Mouse (Mus musculus) cerebellum, adult 2 months (tissue): ENCODE results near the gene Per3. TPM values are rescaled to one million over a fixed set of nuclear protein-coding genes. Genes with fewer than 3 reads are reported as not detected.

Source experiments
- DNase-seq, 2 experiments: peaks; one replicate each; pipeline ENCODE4 v3.0.0; 2021
- H3K27ac ChIP-seq: fragments of 200-500 bp; 2 replicates; pipeline ENCODE4 v1.5.1; 2012; ENCODE audit warnings: low read length, control low read depth, inconsistent platforms; ENCODE audit not compliant: insufficient read depth
- H3K27me3 ChIP-seq: fragments of 200-500 bp; 2 replicates; pipeline ENCODE4 v1.6.1; 2012; ENCODE audit warnings: inconsistent platforms, mild to moderate bottlenecking, low read length, moderate library complexity; ENCODE audit not compliant: control insufficient read depth, insufficient read depth
- H3K4me1 ChIP-seq: fragments of 200-500 bp; 2 replicates; pipeline ENCODE4 v1.6.1; 2011; ENCODE audit warnings: low read length; ENCODE audit not compliant: control insufficient read depth, insufficient read depth
- H3K4me3 ChIP-seq: fragments of 200-500 bp; replicated peaks from 2 replicates; pipeline ENCODE3; 2011; ENCODE audit warnings: mild to moderate bottlenecking, low read depth, low read length, control low read depth; ENCODE audit not compliant: insufficient read depth
- CTCF ChIP-seq: fragments of 200-500 bp; IDR thresholded peaks from 2 replicates; pipeline ENCODE4 v1.5.1; 2011; ENCODE audit warnings: low read depth, mild to moderate bottlenecking, control low read depth, low read length, moderate library complexity, borderline replicate concordance; ENCODE audit not compliant: insufficient read depth
- POLR2A ChIP-seq: fragments of 200-500 bp; IDR thresholded peaks from 2 replicates; pipeline ENCODE4 v1.6.1; 2011; ENCODE audit warnings: low read length, control low read depth, borderline replicate concordance; ENCODE audit not compliant: insufficient read depth
- WGBS: fragments of 180-500 bp; shearing (Covaris S2); methylation state at CpG from one replicate; pipeline ENCODE4 v1.1.7; 2018; 5-methylcytosine and 5-hydroxymethylcytosine counted together
- polyA plus RNA-seq: library from polyadenylated mRNA; depleted of rRNA; stranded (reverse); fragments of >200 nt; gene quantifications from 2 replicates; pipeline ENCODE4 v1.2.3, GENCODE M21; 2012

Gene Per3
- polyA plus RNA-seq, 1 experiment, result 40.0 TPM

DNA sequence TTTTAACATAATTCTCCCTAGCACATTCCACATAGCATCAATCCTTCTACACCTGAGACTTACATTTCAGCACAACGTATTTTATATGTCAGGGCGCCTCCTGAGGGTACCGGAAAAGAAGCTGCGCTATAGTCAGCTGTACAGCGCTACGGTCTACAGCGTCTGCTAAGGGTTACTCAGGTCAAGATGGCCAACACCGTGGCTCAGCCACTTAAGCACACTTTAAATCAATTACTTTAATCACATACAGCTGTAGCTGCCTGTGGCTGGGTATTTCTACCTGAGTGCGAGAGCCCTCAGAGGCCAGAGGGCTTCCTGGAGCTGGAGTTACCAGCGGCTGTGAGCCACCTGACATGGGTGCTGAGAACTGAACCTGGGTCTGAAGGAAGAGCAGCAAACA lies 28.5 kb downstream of the Per3 start:
- no peaks in the 10 kb centered on the region for H3K27me3 ChIP-seq
- H3K4me3 ChIP-seq, result no peak overlapping the region
- no peak for DNase-seq
- no peak overlapping the region for H3K27ac ChIP-seq
- H3K4me1 ChIP-seq, result no peaks in the 10 kb centered on the region
- WGBS, result 94% methylated on average over 10 of the region's 10 CpGs
- TF ChIP-seq CTCF, result no peak
- TF ChIP-seq POLR2A, result no peak

DNA sequence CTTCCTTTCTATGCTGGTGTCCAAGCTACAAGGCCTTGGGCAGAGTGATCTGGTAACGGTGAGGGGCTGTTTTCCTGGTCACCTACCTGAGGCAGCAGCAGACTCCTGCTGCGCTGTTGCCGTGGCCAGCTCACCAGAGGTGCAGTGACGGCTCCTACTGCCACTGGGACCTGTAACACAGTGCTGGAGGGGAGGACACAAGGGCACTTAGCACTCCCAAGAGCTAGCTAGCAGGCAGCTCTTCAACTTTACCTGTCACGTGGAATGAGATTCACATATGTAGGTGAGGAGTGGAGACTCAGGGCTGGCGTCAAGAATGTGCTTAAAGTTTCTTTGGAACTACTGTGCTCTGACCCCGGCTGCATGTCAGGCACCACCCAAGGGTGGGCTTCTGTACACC lies 34.1 kb downstream of the Per3 start:
- 87% methylated on average over 7 of the region's 7 CpGs for WGBS
- no peak for DNase-seq
- Histone ChIP-seq H3K27me3 (no peaks in the 10 kb centered on the region), H3K4me3 (no peak overlapping the region), H3K4me1 (no peaks in the 10 kb centered on the region), H3K27ac (no peak overlapping the region)
- no peak for TF ChIP-seq CTCF
- no peak for TF ChIP-seq POLR2A

DNA sequence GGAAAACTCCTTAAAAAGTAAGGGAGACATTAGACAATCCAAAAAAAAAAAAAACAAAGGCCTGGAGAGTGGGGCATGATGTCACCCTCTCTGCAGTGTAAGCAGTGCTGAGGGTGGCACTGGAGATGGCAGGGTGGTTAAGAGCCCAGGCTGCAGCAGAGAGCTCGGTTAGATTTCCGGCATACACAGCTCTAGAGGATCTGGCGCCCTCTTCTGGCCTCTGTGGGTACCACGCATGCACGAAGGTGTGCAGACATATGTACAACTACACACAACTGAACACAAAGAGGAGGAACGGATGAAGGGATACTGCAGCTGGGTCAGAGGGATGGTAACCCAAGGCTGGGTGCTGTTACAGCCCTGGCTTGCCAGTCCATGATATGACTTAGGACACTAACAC lies 37.5 kb downstream of the Per3 start:
- no peaks in the 10 kb centered on the region for H3K27me3 ChIP-seq
- H3K4me1 ChIP-seq, result no peaks in the 10 kb centered on the region
- TF ChIP-seq POLR2A (no peak), CTCF (peak; percentile 34; the same call in 1 of the 2 replicates)
- 53% methylated on average over 6 of the region's 6 CpGs for WGBS
- H3K27ac ChIP-seq, result no peak overlapping the region
- no peak overlapping the region for H3K4me3 ChIP-seq
- no peak for DNase-seq

DNA sequence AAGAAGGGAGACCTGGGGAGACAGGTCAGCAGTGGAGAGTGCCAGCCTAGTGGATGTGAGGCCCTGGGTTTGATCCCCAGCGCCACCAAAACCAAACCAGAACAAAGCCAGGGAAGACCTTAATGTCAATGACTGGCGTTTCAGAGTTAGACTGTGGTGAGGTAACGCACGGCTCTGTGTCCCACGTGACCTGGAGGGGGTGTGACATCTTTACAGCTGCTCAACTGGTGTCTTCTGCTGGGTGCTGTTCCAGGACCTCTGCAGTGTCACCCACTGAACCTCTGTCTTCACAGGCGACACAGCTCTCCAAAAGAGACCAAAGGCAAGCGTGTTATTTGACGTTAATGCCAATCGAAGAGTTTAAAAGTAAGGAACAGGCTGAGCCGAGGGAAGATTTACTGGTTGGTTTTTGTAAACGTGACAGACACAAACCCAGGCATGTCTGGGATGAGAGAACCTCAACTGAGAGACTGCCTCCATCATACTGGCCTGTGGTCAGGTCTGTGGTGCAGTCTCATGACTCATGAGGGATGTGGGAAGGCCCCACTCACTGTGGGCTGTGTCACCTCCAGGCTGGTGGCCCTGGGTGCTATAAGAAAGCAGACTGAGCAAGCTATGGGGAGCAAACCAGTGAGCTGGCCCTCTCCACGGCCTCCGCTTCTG lies 38.7 kb downstream of the Per3 start:
- no peaks in the 10 kb centered on the region for H3K27me3 ChIP-seq
- no peak overlapping the region for H3K27ac ChIP-seq
- WGBS, result 92% methylated on average over 13 of the region's 13 CpGs
- no peak overlapping the region for H3K4me3 ChIP-seq
- no peak for DNase-seq
- H3K4me1 ChIP-seq, result no peaks in the 10 kb centered on the region
- TF ChIP-seq CTCF (no peak), POLR2A (no peak)

DNA sequence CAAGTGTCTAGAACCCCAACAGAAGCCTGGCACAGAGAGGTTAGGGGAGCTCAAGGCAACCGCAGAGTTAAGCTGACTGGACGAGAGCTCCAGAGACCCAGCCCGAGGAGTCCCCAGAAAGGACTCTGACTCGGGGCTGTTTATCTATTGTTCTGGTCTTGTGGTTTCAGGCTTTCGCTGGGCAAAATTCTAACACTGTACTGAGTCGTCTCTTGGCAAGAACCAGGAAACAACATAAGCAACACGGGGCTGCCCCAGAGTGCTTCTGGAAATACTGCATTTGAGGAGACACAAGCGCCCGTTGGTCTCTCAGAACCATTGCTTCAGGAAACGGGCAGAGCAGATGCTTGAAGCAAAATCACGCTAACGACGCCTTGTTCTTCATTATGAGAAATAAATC lies 43.1 kb downstream of the Per3 start:
- 73% methylated on average over 13 of the region's 13 CpGs for WGBS
- Histone ChIP-seq H3K27ac (no peak overlapping the region), H3K4me3 (no peak overlapping the region), H3K4me1 (no peaks in the 10 kb centered on the region), H3K27me3 (no peaks in the 10 kb centered on the region)
- TF ChIP-seq CTCF, result no peak
- no peak for TF ChIP-seq POLR2A
- DNase-seq, result no peak

DNA sequence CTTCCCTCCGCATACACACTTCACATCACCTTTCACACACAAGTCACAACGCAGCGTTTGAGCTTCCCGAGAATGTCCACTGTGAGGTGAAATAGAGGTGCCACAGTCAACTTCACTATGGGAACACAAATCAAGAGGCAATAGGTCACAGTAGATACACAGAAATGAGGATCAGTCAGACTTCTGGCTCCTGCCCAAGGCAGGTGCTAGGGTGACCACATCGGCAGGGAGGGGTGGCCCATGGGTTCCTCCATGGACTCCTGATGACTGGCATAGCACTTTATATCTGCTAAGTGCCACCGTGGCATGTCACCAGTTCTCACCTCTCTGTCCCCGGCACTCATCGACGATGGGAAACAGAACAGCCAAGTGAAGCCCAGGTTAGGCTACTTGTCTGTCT lies 45.8 kb downstream of the Per3 start:
- 90% methylated on average over 9 of the region's 9 CpGs for WGBS
- H3K27ac ChIP-seq, result no peak overlapping the region

DNA sequence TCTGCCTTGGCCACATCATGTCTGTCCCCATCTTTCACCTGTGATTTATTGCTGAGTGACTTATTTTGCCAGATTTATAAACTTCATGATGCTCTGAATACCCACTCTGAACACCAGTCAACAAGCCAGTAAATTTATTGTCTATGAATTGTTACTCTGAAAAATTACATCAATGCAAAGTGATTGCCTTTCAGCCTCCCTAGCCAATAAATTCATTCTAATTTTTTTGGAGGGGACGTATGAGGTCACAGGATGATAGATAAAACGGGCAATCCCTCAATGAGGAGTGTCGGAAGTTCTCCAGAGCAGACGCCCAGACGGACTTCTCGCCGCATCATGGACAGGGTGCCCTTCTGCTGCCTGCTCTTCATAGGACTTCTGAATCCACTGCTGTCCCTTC lies 47.7 kb downstream of the Per3 start, which contains the start of gene Uts2:
TSS of gene Uts2 (plus strand) at position 301 of the 400 bp plus-strand sequence.
- no peak for TF ChIP-seq POLR2A
- no peak for TF ChIP-seq CTCF
- WGBS, result 93% methylated on average over 7 of the region's 7 CpGs
- H3K27me3 ChIP-seq, result no peaks in the 10 kb centered on the region
- H3K4me1 ChIP-seq, result no peaks in the 10 kb centered on the region
- no peak within 1 kb of the TSS for H3K4me3 ChIP-seq
- no peak for DNase-seq
- no peak within 1 kb of the TSS for H3K27ac ChIP-seq

More for the DNA sequence above, 45.8 kb downstream of the Per3 start:
- TF ChIP-seq CTCF (no peak), POLR2A (no peak)
- Histone ChIP-seq H3K27me3 (no peaks in the 10 kb centered on the region), H3K4me1 (no peaks in the 10 kb centered on the region), H3K4me3 (no peak overlapping the region)
- DNase-seq, result no peak

DNA sequence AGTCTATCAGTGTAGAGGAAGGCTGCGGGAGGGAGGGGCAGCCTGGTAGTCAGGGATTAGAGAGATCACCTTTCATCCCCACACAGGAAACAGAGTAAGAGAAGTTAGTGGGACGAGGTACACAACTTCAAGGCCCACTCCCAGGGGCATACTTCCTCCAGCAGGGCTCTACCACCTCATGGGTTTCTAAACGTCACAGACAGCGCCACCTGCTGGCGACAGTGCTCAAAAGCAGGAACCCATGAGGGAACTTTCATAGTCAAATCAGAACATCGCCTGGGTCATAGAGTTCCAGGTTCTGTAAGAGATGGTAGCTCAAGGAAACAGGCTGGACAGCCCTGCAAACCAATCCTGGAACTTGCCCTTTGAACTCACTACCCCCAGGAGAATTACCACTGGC lies 54.3 kb downstream of the Per3 start:
- no peak for DNase-seq
- 49% methylated on average over 6 of the region's 6 CpGs for WGBS

More for the DNA sequence above, 54.3 kb downstream of the Per3 start:
- Histone ChIP-seq H3K27ac (no peak overlapping the region), H3K4me3 (no peak overlapping the region), H3K27me3 (no peaks in the 10 kb centered on the region), H3K4me1 (no peaks in the 10 kb centered on the region)
- TF ChIP-seq POLR2A (no peak), CTCF (no peak)
